Mouse (Mus musculus): ENCODE data around the gene Cpb1. TPM values are rescaled to one million over a fixed set of nuclear protein-coding genes. Genes with fewer than 3 reads are reported as not detected.

Gene Cpb1
- polyA plus RNA-seq, 1 experiment from 2014 or later = not detected

GRCm38 (mm10) chr3:20281796-20282195 lies 6.3 kb upstream of the Cpb1 start:
- Histone ChIP-seq H3K27me3 (ENCODE audit: control insufficient read depth, insufficient read depth, low read length) (no peaks in the 10 kb centered on the region), H3K27ac (ENCODE audit: low read depth, low read length) (no peak overlapping the region), H3K4me1 (replicated peaks; ENCODE audit: control insufficient read depth, insufficient read depth, low read length) (no peaks in the 10 kb centered on the region), H3K36me3 (ENCODE audit: control insufficient read depth, insufficient read depth, low read length) (no peaks in the 10 kb centered on the region), H3K9ac (ENCODE audit: low read depth, low read length) (no peak overlapping the region), H3K9me3 (ENCODE audit: control insufficient read depth, low read length) (no peaks in the 10 kb centered on the region), H3K4me3 (ENCODE audit: low read depth, low read length) (no peak overlapping the region), H3K4me2 (replicated peaks; ENCODE audit: low read depth, low read length) (no peak overlapping the region)
- WGBS = 69% methylated on average over 1 of the region's 1 CpGs
- ATAC-seq (ENCODE audit: low FRiP score) = no peak
- DNase-seq (ENCODE audit: low spot score) = no peak

- no peaks in the 10 kb centered on the region for H3K4me1 ChIP-seq (replicated peaks; ENCODE audit: control insufficient read depth, insufficient read depth, low read length)
- 50% methylated on average over 9 of the region's 9 CpGs for WGBS
- H3K36me3 ChIP-seq (ENCODE audit: control insufficient read depth, insufficient read depth, low read length) = no peaks in the 10 kb centered on the region
- ATAC-seq (ENCODE audit: low FRiP score) (no peak), DNase-seq (ENCODE audit: low spot score) (no peak)
- H3K4me2 ChIP-seq (replicated peaks; ENCODE audit: low read depth, low read length) = no peak overlapping the region
- no peak overlapping the region for H3K4me3 ChIP-seq (ENCODE audit: low read depth, low read length)
- no peaks in the 10 kb centered on the region for H3K9me3 ChIP-seq (ENCODE audit: control insufficient read depth, low read length)
- no peak overlapping the region for H3K27ac ChIP-seq (ENCODE audit: low read depth, low read length)
- H3K27me3 ChIP-seq (ENCODE audit: control insufficient read depth, insufficient read depth, low read length) = no peaks in the 10 kb centered on the region
- no peak overlapping the region for H3K9ac ChIP-seq (ENCODE audit: low read depth, low read length)
Observed at GRCm38 (mm10) chr3:20254566-20255479, 20.7 kb downstream of the Cpb1 start.

- H3K27me3 ChIP-seq (ENCODE audit: control insufficient read depth, insufficient read depth, low read length) = no peaks in the 10 kb centered on the region
- no peaks in the 10 kb centered on the region for H3K9me3 ChIP-seq (ENCODE audit: control insufficient read depth, low read length)
- no peak overlapping the region for H3K9ac ChIP-seq (ENCODE audit: low read depth, low read length)
- H3K4me3 ChIP-seq (ENCODE audit: low read depth, low read length) = no peak overlapping the region
- no peak for DNase-seq (ENCODE audit: low spot score)
- no peak overlapping the region for H3K27ac ChIP-seq (ENCODE audit: low read depth, low read length)
- no peak overlapping the region for H3K4me2 ChIP-seq (replicated peaks; ENCODE audit: low read depth, low read length)
- ATAC-seq (ENCODE audit: low FRiP score) = no peak
- 79% methylated on average over 1 of the region's 1 CpGs for WGBS
- no peaks in the 10 kb centered on the region for H3K4me1 ChIP-seq (replicated peaks; ENCODE audit: control insufficient read depth, insufficient read depth, low read length)
- H3K36me3 ChIP-seq (ENCODE audit: control insufficient read depth, insufficient read depth, low read length) = no peaks in the 10 kb centered on the region
Observed at GRCm38 (mm10) chr3:20243913-20244312, 31.6 kb downstream of the Cpb1 start.

GRCm38 (mm10) chr3:20242050-20242449 lies 33.5 kb downstream of the Cpb1 start, which contains the start of gene Cpa3:
TSS of gene Cpa3 (minus strand) at chr3:20242181.
- no peaks in the 10 kb centered on the region for H3K9me3 ChIP-seq (ENCODE audit: control insufficient read depth, low read length)
- no peaks in the 10 kb centered on the region for H3K4me1 ChIP-seq (replicated peaks; ENCODE audit: control insufficient read depth, insufficient read depth, low read length)
- H3K4me2 ChIP-seq (replicated peaks; ENCODE audit: low read depth, low read length) = no peak within 1 kb of the TSS
- 89% methylated on average over 3 of the region's 3 CpGs for WGBS
- no peak within 1 kb of the TSS for H3K4me3 ChIP-seq (ENCODE audit: low read depth, low read length)
- H3K27ac ChIP-seq (ENCODE audit: low read depth, low read length) = no peak within 1 kb of the TSS
- ATAC-seq (ENCODE audit: low FRiP score) (no peak), DNase-seq (ENCODE audit: low spot score) (no peak)
- no peak within 1 kb of the TSS for H3K9ac ChIP-seq (ENCODE audit: low read depth, low read length)
- H3K36me3 ChIP-seq (ENCODE audit: control insufficient read depth, insufficient read depth, low read length) = no peaks in the 10 kb centered on the region
- no peaks in the 10 kb centered on the region for H3K27me3 ChIP-seq (ENCODE audit: control insufficient read depth, insufficient read depth, low read length)

GRCm38 (mm10) chr3:20239741-20240140 lies 35.8 kb downstream of the Cpb1 start:
- Histone ChIP-seq H3K27me3 (ENCODE audit: control insufficient read depth, insufficient read depth, low read length) (no peaks in the 10 kb centered on the region), H3K27ac (ENCODE audit: low read depth, low read length) (no peak overlapping the region), H3K4me3 (ENCODE audit: low read depth, low read length) (no peak overlapping the region), H3K4me1 (replicated peaks; ENCODE audit: control insufficient read depth, insufficient read depth, low read length) (no peaks in the 10 kb centered on the region), H3K4me2 (replicated peaks; ENCODE audit: low read depth, low read length) (no peak overlapping the region), H3K9me3 (ENCODE audit: control insufficient read depth, low read length) (no peaks in the 10 kb centered on the region), H3K9ac (ENCODE audit: low read depth, low read length) (no peak overlapping the region), H3K36me3 (ENCODE audit: control insufficient read depth, insufficient read depth, low read length) (no peaks in the 10 kb centered on the region)
- DNase-seq (ENCODE audit: low spot score) = no peak
- WGBS = 86% methylated on average over 3 of the region's 3 CpGs
- no peak for ATAC-seq (ENCODE audit: low FRiP score)

- ATAC-seq (ENCODE audit: low FRiP score) = no peak
- no peaks in the 10 kb centered on the region for H3K27me3 ChIP-seq (ENCODE audit: control insufficient read depth, insufficient read depth, low read length)
- no peaks in the 10 kb centered on the region for H3K4me1 ChIP-seq (replicated peaks; ENCODE audit: control insufficient read depth, insufficient read depth, low read length)
- no peak for DNase-seq (ENCODE audit: low spot score)
- H3K36me3 ChIP-seq (ENCODE audit: control insufficient read depth, insufficient read depth, low read length) = no peaks in the 10 kb centered on the region
- no peak overlapping the region for H3K27ac ChIP-seq (ENCODE audit: low read depth, low read length)
- H3K9ac ChIP-seq (ENCODE audit: low read depth, low read length) = no peak overlapping the region
- H3K4me2 ChIP-seq (replicated peaks; ENCODE audit: low read depth, low read length) = no peak overlapping the region
- H3K4me3 ChIP-seq (ENCODE audit: low read depth, low read length) = no peak overlapping the region
- no peaks in the 10 kb centered on the region for H3K9me3 ChIP-seq (ENCODE audit: control insufficient read depth, low read length)
- 87% methylated on average over 1 of the region's 1 CpGs for WGBS
Observed at GRCm38 (mm10) chr3:20236965-20237364, 38.6 kb downstream of the Cpb1 start.

GRCm38 (mm10) chr3:20229027-20229426 lies 46.5 kb downstream of the Cpb1 start:
- no peak overlapping the region for H3K9ac ChIP-seq (ENCODE audit: low read depth, low read length)
- no peak overlapping the region for H3K27ac ChIP-seq (ENCODE audit: low read depth, low read length)
- H3K36me3 ChIP-seq (ENCODE audit: control insufficient read depth, insufficient read depth, low read length) = no peaks in the 10 kb centered on the region
- H3K4me1 ChIP-seq (replicated peaks; ENCODE audit: control insufficient read depth, insufficient read depth, low read length) = no peaks in the 10 kb centered on the region
- H3K27me3 ChIP-seq (ENCODE audit: control insufficient read depth, insufficient read depth, low read length) = no peaks in the 10 kb centered on the region
- H3K4me2 ChIP-seq (replicated peaks; ENCODE audit: low read depth, low read length) = no peak overlapping the region
- WGBS = 93% methylated on average over 1 of the region's 1 CpGs
- H3K4me3 ChIP-seq (ENCODE audit: low read depth, low read length) = no peak overlapping the region
- DNase-seq (ENCODE audit: low spot score) = no peak
- H3K9me3 ChIP-seq (ENCODE audit: control insufficient read depth, low read length) = no peaks in the 10 kb centered on the region
- ATAC-seq (ENCODE audit: low FRiP score) = no peak

GRCm38 (mm10) chr3:20225429-20225828 lies 50.1 kb downstream of the Cpb1 start:
- Histone ChIP-seq H3K27me3 (ENCODE audit: control insufficient read depth, insufficient read depth, low read length) (no peaks in the 10 kb centered on the region), H3K4me3 (ENCODE audit: low read depth, low read length) (no peak overlapping the region), H3K4me1 (replicated peaks; ENCODE audit: control insufficient read depth, insufficient read depth, low read length) (no peaks in the 10 kb centered on the region), H3K36me3 (ENCODE audit: control insufficient read depth, insufficient read depth, low read length) (no peaks in the 10 kb centered on the region), H3K27ac (ENCODE audit: low read depth, low read length) (no peak overlapping the region), H3K4me2 (replicated peaks; ENCODE audit: low read depth, low read length) (no peak overlapping the region), H3K9me3 (ENCODE audit: control insufficient read depth, low read length) (no peaks in the 10 kb centered on the region), H3K9ac (ENCODE audit: low read depth, low read length) (no peak overlapping the region)
- WGBS = 91% methylated on average over 2 of the region's 2 CpGs
- DNase-seq (ENCODE audit: low spot score) (no peak), ATAC-seq (ENCODE audit: low FRiP score) (no peak)
